10 mouse cellular contexts compared by ENCODE assay signal in genomic region chr16:4418072-4418471, GRCm38 (mm10). TPM values are rescaled to one million over a fixed set of nuclear protein-coding genes. Genes with fewer than 3 reads are reported as not detected.
DNase-seq lines count a peak whose midpoint lies in the region; ATAC-seq and TF ChIP-seq lines count a peak whose summit lies in the region.
"Had no signal": no experiment of that assay in that cellular context is flagged by ENCODE, and none has a peak within 500 bp of the region (broad histone marks: within the 10 kb centered on the region; RNA-seq: fewer than 3 reads in every experiment).

No protein-coding gene starts in this region.

- no peaks in the 10 kb centered on the region for H3K9me3 ChIP-seq in heart, embryonic 13.5 days
- H3K9me3 ChIP-seq in heart, embryonic 11.5 days (replicated peaks; ENCODE audit: control insufficient read depth, low read length) = no peaks in the 10 kb centered on the region
- H3K9me3 ChIP-seq in E14TG2a.4 (ENCODE audit: low read length) = no peaks in the 10 kb centered on the region
- no peaks in the 10 kb centered on the region for H3K9me3 ChIP-seq in embryonic facial prominence, embryonic 14.5 days (ENCODE audit: control insufficient read depth, low read length)
- no peaks in the 10 kb centered on the region for H3K9me3 ChIP-seq in midbrain, embryonic 13.5 days

- H3K4me3 ChIP-seq in heart, embryonic 13.5 days = peak overlapping the region; percentile 81; the same call in 1 of the 2 replicates
- no peak overlapping the region for H3K4me3 ChIP-seq in heart, embryonic 11.5 days (ENCODE audit: low read depth, low read length)
- peak overlapping the region; percentile 94 for H3K4me3 ChIP-seq in E14TG2a.4 (replicated peaks; ENCODE audit: low read length)
- peak overlapping the region; percentile 81; the same call in 1 of the 2 replicates for H3K4me3 ChIP-seq in embryonic facial prominence, embryonic 14.5 days (ENCODE audit: low read depth, low read length)
- peak overlapping the region; percentile 89 for H3K4me3 ChIP-seq in midbrain, embryonic 13.5 days (replicated peaks)
- no peak overlapping the region for H3K4me3 ChIP-seq in kidney, adult 2 months (ENCODE audit: insufficient read depth, low read depth, low read length)

- peak overlapping the region; percentile 20; the same call in 1 of the 2 replicates for H3K4me2 ChIP-seq in heart, embryonic 13.5 days
- H3K4me2 ChIP-seq in heart, embryonic 11.5 days = no peak overlapping the region
- peak overlapping the region; percentile 93 for H3K4me2 ChIP-seq in embryonic facial prominence, embryonic 14.5 days (ENCODE audit: low read depth, low read length)
- H3K4me2 ChIP-seq in midbrain, embryonic 13.5 days (replicated peaks) = peak overlapping the region; percentile 86

- ATAC-seq in heart, embryonic 13.5 days (ENCODE audit: extremely low read depth, insufficient number of reproducible peaks, low FRiP score, low TSS enrichment) = no peak
- ATAC-seq in heart, embryonic 11.5 days (replicated peaks; ENCODE audit: insufficient number of reproducible peaks, low FRiP score, low TSS enrichment) = no peak
- ATAC-seq in embryonic facial prominence, embryonic 14.5 days (ENCODE audit: low read depth) = no peak
- ATAC-seq in midbrain, embryonic 13.5 days = no peak

- H3K4me1 ChIP-seq in heart, embryonic 13.5 days = peaks cover 41% of the 10 kb centered on the region
- no peaks in the 10 kb centered on the region; the same call in 1 of the 2 replicates for H3K4me1 ChIP-seq in heart, embryonic 11.5 days (ENCODE audit: control insufficient read depth, insufficient read depth, low read length)
- H3K4me1 ChIP-seq in E14TG2a.4 (replicated peaks; ENCODE audit: low read depth, low read length) = peaks cover 35% of the 10 kb centered on the region
- peaks cover 38% of the 10 kb centered on the region for H3K4me1 ChIP-seq in embryonic facial prominence, embryonic 14.5 days (ENCODE audit: control insufficient read depth, insufficient read depth, low read length)
- H3K4me1 ChIP-seq in midbrain, embryonic 13.5 days (replicated peaks) = peaks cover 60% of the 10 kb centered on the region
- peaks cover 25% of the 10 kb centered on the region for H3K4me1 ChIP-seq in kidney, adult 2 months (ENCODE audit: control insufficient read depth, insufficient read depth, low read length)

- H3K36me3 ChIP-seq in heart, embryonic 13.5 days = no peaks in the 10 kb centered on the region
- H3K36me3 ChIP-seq in heart, embryonic 11.5 days (ENCODE audit: control insufficient read depth, insufficient read depth, low read length) = no peaks in the 10 kb centered on the region
- H3K36me3 ChIP-seq in E14TG2a.4 (ENCODE audit: insufficient read depth, low read length) = peaks cover 14% of the 10 kb centered on the region
- no peaks in the 10 kb centered on the region for H3K36me3 ChIP-seq in embryonic facial prominence, embryonic 14.5 days (ENCODE audit: control insufficient read depth, insufficient read depth, low read length)
- H3K36me3 ChIP-seq in midbrain, embryonic 13.5 days = no peaks in the 10 kb centered on the region
- no peaks in the 10 kb centered on the region for H3K36me3 ChIP-seq in kidney, adult 2 months (ENCODE audit: control insufficient read depth, insufficient read depth, low read length)

- no peak for DNase-seq in embryonic facial prominence, embryonic 14.5 days (ENCODE audit: low spot score)
- DNase-seq in frontal cortex, postnatal 36 days (ENCODE audit: low spot score in 2 of 2) = no peak
- DNase-seq in MN1 (ENCODE audit: low spot score) = no peak
- no peak for DNase-seq in kidney, adult 2 months
- DNase-seq: adrenal gland, postnatal 36 days; spleen, adult 18-20 months had no signal

- WGBS in heart, embryonic 13.5 days = 93% methylated on average over 11 of the region's 11 CpGs
- 92% methylated on average over 11 of the region's 11 CpGs for WGBS in heart, embryonic 11.5 days (ENCODE audit: insufficient replicate concordance)
- 89% methylated on average over 11 of the region's 11 CpGs for WGBS in embryonic facial prominence, embryonic 14.5 days
- WGBS in midbrain, embryonic 13.5 days = 92% methylated on average over 11 of the region's 11 CpGs
- 96% methylated on average over 11 of the region's 11 CpGs for WGBS in kidney, adult 2 months

- no peak overlapping the region for H3K27ac ChIP-seq in heart, embryonic 13.5 days (replicated peaks)
- no peak overlapping the region for H3K27ac ChIP-seq in heart, embryonic 11.5 days (ENCODE audit: low read depth, low read length)
- no peak overlapping the region for H3K27ac ChIP-seq in embryonic facial prominence, embryonic 14.5 days (replicated peaks; ENCODE audit: low read depth, low read length)
- H3K27ac ChIP-seq in midbrain, embryonic 13.5 days = no peak overlapping the region
- H3K27ac ChIP-seq in kidney, adult 2 months (ENCODE audit: insufficient read depth, low read depth, low read length) = no peak overlapping the region

- TF ChIP-seq POLR2A in kidney, adult 2 months (IDR thresholded peaks at IDR 0.05; ENCODE audit: low read depth, low read length) = no peak

- no peak overlapping the region for H3K9ac ChIP-seq in heart, embryonic 13.5 days
- no peak overlapping the region for H3K9ac ChIP-seq in heart, embryonic 11.5 days (ENCODE audit: low read depth, low read length)
- H3K9ac ChIP-seq in embryonic facial prominence, embryonic 14.5 days (ENCODE audit: low read depth, low read length) = no peak overlapping the region
- H3K9ac ChIP-seq in midbrain, embryonic 13.5 days (replicated peaks) = 0 out of 2 replicates have a peak overlapping the region, but pooled peaks have one; percentile 2

- H3K27me3 ChIP-seq in heart, embryonic 13.5 days (replicated peaks) = peaks cover 52% of the 10 kb centered on the region
- peaks cover 50% of the 10 kb centered on the region for H3K27me3 ChIP-seq in heart, embryonic 11.5 days (ENCODE audit: control insufficient read depth, insufficient read depth, low read length)
- H3K27me3 ChIP-seq in E14TG2a.4 (ENCODE audit: insufficient read depth, low read length) = peaks cover 45% of the 10 kb centered on the region
- peaks cover 15% of the 10 kb centered on the region for H3K27me3 ChIP-seq in embryonic facial prominence, embryonic 14.5 days (replicated peaks; ENCODE audit: control insufficient read depth, insufficient read depth, low read length)
- H3K27me3 ChIP-seq in midbrain, embryonic 13.5 days = peaks cover 18% of the 10 kb centered on the region
- H3K27me3 ChIP-seq in kidney, adult 2 months (replicated peaks; ENCODE audit: control insufficient read depth, insufficient read depth, low read length) = no peaks in the 10 kb centered on the region

- TF ChIP-seq CTCF in E14TG2a.4 (conservative IDR thresholded peaks at IDR 0.05; ENCODE audit: low read length) = no peak
- TF ChIP-seq CTCF in kidney, adult 2 months (conservative IDR thresholded peaks at IDR 0.05; ENCODE audit: insufficient read depth, insufficient read length, low read depth, low read length) = no peak

RNA-seq across cellular contexts. Expression of gene Adcy9, which starts 2.2 kb away (rescaled TPM):
- polyA plus RNA-seq in heart, embryonic 13.5 days (2015; fragmentation: Nextera tagmentation; extraction: Ambion mirVana) = 0.96 and 0.98 TPM in 2 replicates
- polyA plus RNA-seq in heart, embryonic 11.5 days (2014; fragmentation: Nextera tagmentation; extraction: Ambion mirVana) = 0.99 and 1.2 TPM in 2 replicates
- 2.7 and 3.5 TPM in 2 replicates for polyA plus RNA-seq in embryonic facial prominence, embryonic 14.5 days (2014; fragmentation: Nextera tagmentation; extraction: Ambion mirVana)
- polyA plus RNA-seq in midbrain, embryonic 13.5 days (2015; fragmentation: Nextera tagmentation; extraction: Ambion mirVana) = 2.4 and 2.8 TPM in 2 replicates
- polyA plus RNA-seq in kidney, adult 2 months (2012; rRNA removed) = 10.4 and 12.4 TPM in 2 replicates

Comparison
In these comparisons a context has a peak if more than half of its experiments do, and no peak if none do; other contexts are left out.
1. H3K4me3 ChIP-seq: peak in heart, embryonic 13.5 days (single experiment), E14TG2a.4 (single experiment), embryonic facial prominence, embryonic 14.5 days (single experiment) and midbrain, embryonic 13.5 days (single experiment); none in heart, embryonic 11.5 days (single experiment) and kidney, adult 2 months (single experiment).